Mouse (Mus musculus) yolk sac, embryonic 10.5 days (tissue): Measurements from ENCODE around the gene Vav1.

ENCODE experiments used
- DNase-seq: peaks from one replicate; pipeline ENCODE4 v3.0.0-alpha.2; 2017; ENCODE audit warnings: low spot score

Vav1 gene

GRCm38 (mm10) chr17:57278943-57279590 lies at the start of gene Vav1:
Gene Vav1, plus strand, starts transcription at chr17:57279100.
- DNase-seq: no peak

- no peak for DNase-seq
Measured at GRCm38 (mm10) chr17:57229851-57230727, 48.8 kb upstream of the Vav1 start.

- peak; percentile 80 for DNase-seq
Measured at GRCm38 (mm10) chr17:57230728-57231125, 48.2 kb upstream of the Vav1 start.

- no peak for DNase-seq
Measured at GRCm38 (mm10) chr17:57231321-57231771, 47.6 kb upstream of the Vav1 start.

GRCm38 (mm10) chr17:57232200-57232599 lies 46.7 kb upstream of the Vav1 start:
- DNase-seq: no peak

GRCm38 (mm10) chr17:57233038-57233437 lies 45.9 kb upstream of the Vav1 start:
- DNase-seq: peak; percentile 94

DNA sequence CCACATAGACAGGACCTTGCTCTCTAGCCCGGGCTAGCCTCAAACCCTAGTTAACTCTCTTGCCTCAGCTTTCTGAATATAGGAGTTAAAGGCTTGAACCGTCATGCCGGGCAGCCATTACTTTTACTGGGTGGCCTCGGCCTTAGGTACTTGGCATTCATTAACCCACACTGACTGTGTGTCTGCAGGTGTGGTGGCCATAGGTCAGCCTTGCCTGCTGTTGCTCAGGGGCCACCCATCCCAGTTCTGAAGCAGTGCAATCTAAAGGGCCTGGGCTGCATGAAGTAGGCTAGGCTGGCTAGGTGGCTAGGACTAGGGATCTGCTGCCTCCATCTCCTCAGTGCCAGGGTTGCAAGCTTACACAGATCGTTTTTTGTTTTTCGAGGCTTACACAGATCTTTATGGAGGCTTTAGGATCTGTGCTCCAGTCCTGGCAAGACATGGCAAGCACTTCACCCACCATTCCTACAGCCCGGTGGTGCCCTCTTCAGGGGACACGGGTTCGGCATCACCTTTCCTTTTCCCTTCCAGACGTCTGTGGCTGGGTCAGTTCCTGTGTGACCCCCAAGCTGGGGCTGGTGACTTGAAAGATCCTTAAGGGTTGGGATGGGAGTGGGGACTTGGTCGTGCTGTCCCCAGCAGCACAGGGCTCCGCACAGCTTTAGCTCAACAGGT lies 44.5 kb upstream of the Vav1 start:
- peak; percentile 63 for DNase-seq

- no peak for DNase-seq
Measured at GRCm38 (mm10) chr17:57235803-57236202, 43.1 kb upstream of the Vav1 start.

GRCm38 (mm10) chr17:57237181-57237580 lies 41.7 kb upstream of the Vav1 start:
- DNase-seq: no peak

DNA sequence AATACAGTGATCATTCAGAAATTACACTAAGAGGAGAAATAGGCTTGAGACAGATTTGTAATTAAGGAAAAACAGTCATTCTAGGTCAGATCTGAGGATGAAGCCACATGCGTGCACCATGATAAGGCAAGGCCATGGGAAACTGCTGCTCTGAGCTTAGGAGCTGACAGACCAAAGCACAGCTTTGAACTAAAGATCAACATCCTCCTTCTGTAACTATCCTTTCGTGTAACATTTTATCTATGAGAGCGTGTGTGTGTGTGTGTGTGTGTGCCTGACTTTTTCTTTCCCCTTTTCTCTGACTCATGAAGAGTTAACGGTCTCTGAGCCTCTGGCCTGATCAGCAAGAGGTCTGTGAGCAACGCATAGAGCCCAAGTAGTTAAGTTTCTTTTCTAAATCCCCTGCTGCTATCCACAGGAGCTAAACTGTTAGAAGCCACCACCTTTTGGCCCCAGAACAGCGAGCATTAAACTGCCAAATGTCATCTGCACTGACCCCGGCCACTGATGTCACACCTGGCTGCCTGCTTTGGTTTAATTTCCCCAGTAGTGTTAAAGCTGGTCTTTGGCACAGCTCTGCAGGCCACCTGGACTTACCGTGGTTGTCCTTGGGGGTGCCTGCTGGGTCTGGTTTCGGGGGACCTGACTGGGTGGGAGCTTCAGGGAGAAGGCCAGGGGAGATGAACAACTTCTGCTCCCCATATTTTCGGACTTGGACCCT lies 35.1 kb upstream of the Vav1 start:
- DNase-seq: no peak

GRCm38 (mm10) chr17:57245311-57245929 lies 33.5 kb upstream of the Vav1 start:
- DNase-seq: no peak

DNA sequence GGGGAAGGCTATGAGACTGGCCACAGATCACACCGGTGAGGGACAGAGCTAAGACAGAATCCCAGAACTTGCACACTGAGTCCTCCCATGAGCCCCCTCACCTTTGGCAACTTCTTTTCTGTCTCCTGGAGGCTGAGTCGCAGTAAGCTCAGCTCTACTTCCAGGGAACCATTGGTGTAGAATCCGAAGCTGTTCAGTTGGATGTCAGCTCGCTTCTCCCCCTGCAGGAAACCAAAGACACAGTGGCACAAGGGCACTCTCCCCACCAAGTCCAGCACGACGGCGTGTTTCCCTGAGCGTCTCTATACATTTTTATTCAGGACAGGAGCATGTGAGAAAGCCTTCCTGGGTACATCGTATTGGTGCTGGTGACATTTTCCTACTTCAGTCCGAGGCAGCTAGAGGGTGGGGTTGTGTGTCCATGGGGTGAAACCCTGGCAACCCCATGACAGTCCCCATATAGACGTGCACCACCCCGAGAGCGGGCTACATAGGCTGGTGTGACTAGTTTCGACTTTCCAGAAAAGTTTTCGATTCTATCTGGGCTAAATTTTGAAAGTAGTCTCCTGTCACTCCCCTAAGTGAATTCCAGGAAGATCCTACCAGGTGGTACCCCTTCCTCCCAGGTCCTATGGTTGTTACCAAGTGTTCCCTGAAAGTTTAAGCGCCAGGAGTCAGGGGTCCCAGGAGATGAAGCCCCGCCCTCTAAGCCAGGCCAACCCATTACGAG lies 32.1 kb upstream of the Vav1 start:
- no peak for DNase-seq

DNA sequence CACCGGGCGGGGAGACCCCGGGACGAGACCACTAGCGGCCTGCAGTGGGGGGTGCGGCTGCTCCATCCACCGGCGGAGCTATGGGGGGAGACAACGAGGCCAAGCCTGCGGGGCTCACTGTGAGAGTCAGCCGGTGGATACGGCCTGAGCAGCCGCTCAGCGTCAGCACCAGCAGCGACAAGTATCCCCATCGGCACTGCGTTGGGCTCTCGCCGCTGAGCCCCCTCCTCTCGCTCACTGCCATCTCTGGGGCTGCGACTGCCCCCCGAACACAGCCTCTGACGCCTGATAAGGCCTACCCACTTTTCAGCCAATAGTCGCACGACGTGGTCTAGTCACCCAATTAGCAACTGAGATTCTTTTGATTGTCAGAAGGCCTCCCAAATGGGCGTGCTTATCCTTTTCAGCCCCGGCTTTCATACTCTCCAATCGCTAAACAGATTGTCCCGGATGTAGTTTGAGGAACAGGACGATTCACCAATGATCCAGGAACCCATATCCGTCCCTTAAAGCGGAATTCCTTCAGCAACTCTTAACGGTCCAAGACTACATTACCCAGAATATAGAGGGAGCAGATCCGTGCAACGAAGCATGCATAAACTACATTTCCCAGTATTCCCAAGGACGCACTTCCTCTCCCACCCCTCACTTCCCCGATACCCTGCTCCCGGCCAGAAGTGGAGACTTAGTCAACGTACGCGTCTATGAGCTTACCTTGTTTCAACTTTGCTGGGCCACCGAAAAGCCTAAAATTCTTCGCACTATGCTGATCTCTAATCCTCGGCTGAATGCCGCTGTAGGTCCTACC lies 31.3 kb upstream of the Vav1 start:
- DNase-seq: peak; percentile 97

DNA sequence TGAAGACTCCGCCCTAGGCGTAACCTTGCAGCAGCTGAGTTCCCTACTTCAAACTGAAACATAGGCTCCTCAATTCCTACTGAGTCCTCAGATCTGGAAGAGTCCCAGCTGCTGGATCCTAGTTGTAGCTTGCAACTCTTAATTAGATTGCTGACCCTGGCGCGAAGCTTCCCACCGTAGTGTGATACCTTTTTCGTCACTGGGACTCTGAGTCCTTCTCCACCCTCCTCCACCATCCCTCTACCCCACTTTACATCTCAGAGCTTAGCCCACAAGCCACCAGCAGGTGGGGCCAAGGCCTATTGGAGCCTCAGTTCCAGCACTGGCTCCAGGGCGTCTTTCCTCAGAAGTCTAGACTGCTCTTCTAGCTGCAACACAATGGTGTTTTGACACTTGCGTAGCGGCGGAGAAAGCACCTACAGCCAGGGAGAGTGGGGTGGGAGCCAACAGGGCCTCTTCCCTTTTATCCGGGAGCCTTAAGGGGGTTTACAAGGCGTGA lies 30.6 kb upstream of the Vav1 start, which contains the start of gene Gpr108:
Gene Gpr108, minus strand, starts transcription at position 246 of the 499 bp plus-strand sequence.
- DNase-seq: peak; percentile 86

DNA sequence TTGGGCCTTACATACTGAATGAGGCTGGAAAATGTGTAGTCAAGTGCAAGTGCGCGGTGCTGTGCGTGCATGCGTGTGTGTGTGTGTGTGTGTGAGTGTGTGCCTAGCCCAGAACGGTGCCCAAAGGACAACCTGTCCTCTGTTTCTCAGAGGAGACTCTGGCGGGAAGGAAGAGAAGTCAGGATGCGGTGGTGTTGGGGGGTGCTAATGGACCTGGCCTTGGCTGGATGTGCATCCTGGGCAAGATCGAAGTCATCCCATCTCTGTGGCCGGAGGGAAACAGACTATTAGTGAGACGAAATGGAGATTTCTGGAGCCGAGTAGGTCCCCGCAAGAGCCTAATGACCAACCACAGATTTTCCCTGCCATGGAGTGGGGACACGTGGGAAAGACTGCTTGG lies 30.1 kb upstream of the Vav1 start:
- no peak for DNase-seq

- peak; percentile 97 for DNase-seq
Measured at GRCm38 (mm10) chr17:57249186-57250181, 29.4 kb upstream of the Vav1 start, which contains the start of gene Trip10. Gene Trip10, plus strand, starts transcription at chr17:57249455.

GRCm38 (mm10) chr17:57250461-57251160 lies 28.3 kb upstream of the Vav1 start:
- DNase-seq: peak; percentile 57

DNA sequence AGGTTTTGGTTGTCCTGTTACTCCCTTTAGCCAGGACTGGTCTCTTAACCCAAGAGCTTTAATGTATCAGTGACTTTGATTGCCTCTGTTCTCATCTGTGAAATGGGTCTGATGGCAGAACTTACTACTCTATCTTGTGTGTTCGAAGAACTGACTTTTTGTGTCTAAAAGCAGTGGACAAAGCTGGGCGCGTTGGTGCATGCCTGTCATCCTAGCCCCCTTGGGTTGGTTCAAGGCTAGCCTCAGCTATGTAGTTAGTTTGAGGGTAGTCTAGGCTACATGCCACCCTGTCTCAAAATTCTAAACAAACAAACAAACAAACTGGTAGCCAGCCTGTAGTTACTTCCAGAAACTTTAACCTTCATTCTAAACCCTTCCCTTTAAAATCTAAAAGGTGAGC lies 27.5 kb upstream of the Vav1 start:
- no peak for DNase-seq
